Mouse (Mus musculus) embryonic facial prominence, embryonic 11.5 days (tissue): Measurements from ENCODE around the gene Mfsd6. TPM values are rescaled to one million over a fixed set of nuclear protein-coding genes. Genes with fewer than 3 reads are reported as not detected.

Experiments used
- ATAC-seq: fragments of 200-750 bp; cut with Nextera tagmentation; replicated peaks from 2 replicates; pipeline ENCODE4 v1.8.0; 2017; ENCODE audit warnings: low read depth; ENCODE audit not compliant: insufficient number of reproducible peaks, low FRiP score, low TSS enrichment
- DNase-seq: peaks from one replicate; pipeline ENCODE4 v3.0.0-alpha.2; 2015; ENCODE audit warnings: low spot score
- H3K27ac ChIP-seq: fragments of 300-500 bp; sonication (generic); replicated peaks from 2 replicates; pipeline ENCODE4 v1.5.1; 2014; ENCODE audit warnings: mild to moderate bottlenecking, low read depth, low read length, control low read depth
- H3K27me3 ChIP-seq: fragments of 300-500 bp; sonication (generic); 2 replicates; pipeline ENCODE4 v1.6.1; 2014; ENCODE audit warnings: mild to moderate bottlenecking, low read length, moderate library complexity, mixed read lengths; ENCODE audit not compliant: control insufficient read depth, insufficient read depth
- H3K36me3 ChIP-seq: fragments of 300-500 bp; sonication (generic); replicated peaks from 2 replicates; pipeline ENCODE4 v1.6.1; 2014; ENCODE audit warnings: low read depth, mild to moderate bottlenecking, low read length, moderate library complexity, mixed read lengths; ENCODE audit not compliant: control insufficient read depth, insufficient read depth
- H3K4me1 ChIP-seq: fragments of 300-500 bp; sonication (generic); 2 replicates; pipeline ENCODE4 v1.6.1; 2014; ENCODE audit warnings: low read length, mixed read lengths; ENCODE audit not compliant: control insufficient read depth, insufficient read depth
- H3K4me2 ChIP-seq: fragments of 300-500 bp; sonication (generic); 2 replicates; pipeline ENCODE4 v1.6.1; 2014; ENCODE audit warnings: low read depth, mild to moderate bottlenecking, control low read depth, low read length, moderate library complexity
- H3K4me3 ChIP-seq: fragments of 300-500 bp; sonication (generic); 2 replicates; pipeline ENCODE4 v1.5.1; 2014; ENCODE audit warnings: low read depth, low read length, control low read depth
- H3K9ac ChIP-seq: fragments of 300-500 bp; sonication (generic); replicated peaks from 2 replicates; pipeline ENCODE4 v1.6.1; 2014; ENCODE audit warnings: mild to moderate bottlenecking, control low read depth, low read length
- H3K9me3 ChIP-seq: fragments of 300-500 bp; sonication (generic); replicated peaks from 2 replicates; pipeline ENCODE4 v1.6.1; 2016; ENCODE audit warnings: mild to moderate bottlenecking, low read length, inconsistent platforms, mixed read lengths; ENCODE audit not compliant: control insufficient read depth
- WGBS: fragments of 180-500 bp; shearing (Covaris S2); extraction: QIAGEN DNeasy Blood & Tissue Kit; methylation state at CpG from one replicate; pipeline ENCODE4 v1.1.7; 2014; 5-methylcytosine and 5-hydroxymethylcytosine counted together
- polyA plus RNA-seq: library from polyadenylated mRNA; unstranded; fragments of >200 nt; fragmentation: Nextera tagmentation; extraction: Ambion mirVana; gene quantifications from 2 replicates; pipeline ENCODE4 v1.2.1, GENCODE M21; 2014

The Mfsd6 gene
- polyA plus RNA-seq, 1 experiment from 2014 or later, result 2.1 TPM

- H3K27me3 ChIP-seq, result no peaks in the 10 kb centered on the region
- H3K4me3 ChIP-seq, result peak overlapping the region; percentile 73
- H3K4me2 ChIP-seq, result peak overlapping the region; percentile 36
- no peaks in the 10 kb centered on the region for H3K4me1 ChIP-seq
- H3K9ac ChIP-seq, result peak overlapping the region; percentile 91
- peak overlapping the region; percentile 68 for H3K27ac ChIP-seq
- peak; percentile 77 for ATAC-seq
- DNase-seq, result peak; percentile 72
- 0% methylated on average over 6 of the region's 6 CpGs for WGBS
- no peaks in the 10 kb centered on the region for H3K36me3 ChIP-seq
- no peaks in the 10 kb centered on the region for H3K9me3 ChIP-seq
These were observed 96.3 kb downstream of the Mfsd6 start for GRCm38 (mm10) chr1:52630937-52631299.

DNA sequence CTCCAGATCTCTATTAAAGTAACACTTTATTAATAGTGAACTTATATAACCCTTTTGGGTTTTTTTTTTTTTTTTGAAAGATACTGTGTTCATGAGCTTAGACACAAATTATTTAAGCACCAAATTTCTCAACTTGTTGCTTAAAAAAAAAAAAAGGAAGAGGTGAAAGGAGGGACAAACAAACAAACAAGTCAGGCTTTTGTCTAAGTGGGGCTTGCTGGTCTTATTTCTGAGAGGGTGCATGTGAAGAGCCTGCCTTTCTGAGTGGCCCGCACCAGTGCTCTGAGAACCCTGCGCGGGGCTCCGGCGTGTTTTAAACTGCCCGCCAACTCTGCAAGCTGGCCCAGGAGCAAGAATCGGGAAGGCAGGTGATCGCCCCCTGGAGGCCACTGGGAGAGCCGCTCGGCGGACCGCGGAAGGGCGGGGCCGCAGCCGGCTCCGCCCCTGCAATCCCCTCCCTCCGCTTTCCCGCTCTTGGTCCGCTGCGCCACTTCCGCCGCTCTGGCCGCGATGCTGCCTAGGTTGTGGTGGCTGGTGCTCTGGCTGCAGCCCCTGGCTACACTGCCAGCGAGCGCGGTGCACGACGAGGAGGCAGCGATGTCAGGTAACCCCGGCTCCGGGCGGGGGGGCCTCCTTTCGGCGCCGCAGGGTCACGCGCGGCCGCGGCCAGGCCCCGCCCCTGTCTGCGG is 96.9 kb downstream of the Mfsd6 start, which contains the start of gene Nemp2:
TSS of gene Nemp2 (plus strand) at position 456 of the 689 bp plus-strand sequence.
- peak within 1 kb of the TSS; percentile 73 for H3K4me3 ChIP-seq
- DNase-seq (peak; percentile 92), ATAC-seq (peak; percentile 94)
- H3K4me1 ChIP-seq, result no peaks in the 10 kb centered on the region
- WGBS, result 0% methylated on average over 44 of the region's 44 CpGs
- H3K9ac ChIP-seq, result peak within 1 kb of the TSS; percentile 91
- no peaks in the 10 kb centered on the region for H3K9me3 ChIP-seq
- peak within 1 kb of the TSS; percentile 68 for H3K27ac ChIP-seq
- H3K27me3 ChIP-seq, result no peaks in the 10 kb centered on the region
- H3K36me3 ChIP-seq, result no peaks in the 10 kb centered on the region
- H3K4me2 ChIP-seq, result peak within 1 kb of the TSS; percentile 36

DNA sequence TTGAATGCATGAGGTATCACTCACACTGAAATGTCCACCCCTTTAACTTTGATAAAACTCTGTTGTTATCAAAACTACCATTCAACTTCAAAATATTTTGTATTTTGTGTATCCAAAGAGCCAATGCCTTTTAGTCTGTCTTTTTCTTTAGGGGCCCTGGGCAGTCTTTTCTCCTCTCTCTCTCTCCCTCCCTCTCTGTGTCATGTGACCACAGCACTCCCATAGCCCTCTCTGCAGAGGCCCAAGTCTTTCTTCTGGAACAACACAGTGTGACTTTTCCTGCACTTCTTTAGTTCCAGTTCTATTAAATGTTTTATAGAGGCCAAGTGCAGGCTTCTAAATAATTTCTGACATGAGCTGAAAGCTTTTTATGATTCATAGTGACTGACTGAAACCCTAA is 106.8 kb downstream of the Mfsd6 start:
- no peak overlapping the region for H3K27ac ChIP-seq
- H3K9ac ChIP-seq, result no peak overlapping the region
- no peak for ATAC-seq
- H3K4me3 ChIP-seq, result no peak overlapping the region
- no peaks in the 10 kb centered on the region for H3K36me3 ChIP-seq
- no peak for DNase-seq
- no peak overlapping the region for H3K4me2 ChIP-seq
- H3K27me3 ChIP-seq, result no peaks in the 10 kb centered on the region
- H3K9me3 ChIP-seq, result no peaks in the 10 kb centered on the region
- H3K4me1 ChIP-seq, result no peaks in the 10 kb centered on the region

- no peaks in the 10 kb centered on the region for H3K27me3 ChIP-seq
- WGBS, result 84% methylated on average over 1 of the region's 1 CpGs
- no peak overlapping the region for H3K4me2 ChIP-seq
- no peak for ATAC-seq
- H3K4me1 ChIP-seq, result no peaks in the 10 kb centered on the region
- no peaks in the 10 kb centered on the region for H3K36me3 ChIP-seq
- H3K9me3 ChIP-seq, result no peaks in the 10 kb centered on the region
- H3K9ac ChIP-seq, result no peak overlapping the region
- no peak overlapping the region for H3K27ac ChIP-seq
- no peak for DNase-seq
- H3K4me3 ChIP-seq, result no peak overlapping the region
These were observed 109.0 kb downstream of the Mfsd6 start for GRCm38 (mm10) chr1:52618217-52618616.

GRCm38 (mm10) chr1:52608486-52608885 is 118.8 kb downstream of the Mfsd6 start:
- no peaks in the 10 kb centered on the region for H3K36me3 ChIP-seq
- no peak overlapping the region for H3K4me2 ChIP-seq
- ATAC-seq (no peak), DNase-seq (no peak)
- no peak overlapping the region for H3K9ac ChIP-seq
- no peak overlapping the region for H3K27ac ChIP-seq
- H3K9me3 ChIP-seq, result no peaks in the 10 kb centered on the region
- no peaks in the 10 kb centered on the region for H3K4me1 ChIP-seq
- no peak overlapping the region for H3K4me3 ChIP-seq
- WGBS, result 83% methylated on average over 4 of the region's 4 CpGs
- no peaks in the 10 kb centered on the region for H3K27me3 ChIP-seq

- Histone ChIP-seq H3K9me3 (no peaks in the 10 kb centered on the region), H3K4me3 (no peak overlapping the region), H3K36me3 (no peaks in the 10 kb centered on the region), H3K9ac (no peak overlapping the region), H3K4me1 (no peaks in the 10 kb centered on the region), H3K4me2 (no peak overlapping the region), H3K27me3 (no peaks in the 10 kb centered on the region), H3K27ac (no peak overlapping the region)
- 79% methylated on average over 1 of the region's 1 CpGs for WGBS
- ATAC-seq, result no peak
- DNase-seq, result no peak
These were observed 119.6 kb downstream of the Mfsd6 start for GRCm38 (mm10) chr1:52607700-52608099.

Other genes with a start within 250 kb of the Mfsd6 start
- 6.3 TPM in 2 replicates for gene Nab1, start 226.8 kb downstream of the Mfsd6 start, polyA plus RNA-seq
- gene Nemp2, start 96.8 kb downstream of the Mfsd6 start, polyA plus RNA-seq, result 11.2 and 12.1 TPM in 2 replicates
- gene Inpp1, start 90.2 kb upstream of the Mfsd6 start, polyA plus RNA-seq, result 14.4 and 15.5 TPM in 2 replicates
- gene Hibch, start 117.5 kb upstream of the Mfsd6 start, polyA plus RNA-seq, result 26.2 and 31.0 TPM in 2 replicates